Comparison of ENCODE assay signal across 8 mouse cellular contexts in genomic region chr10:98781888-98782351, GRCm38 (mm10).
A peak's percentile ranks its signal among the peaks of the same experiment; 100 is the strongest.
DNase-seq lines count a peak whose midpoint lies in the region; ATAC-seq lines count a peak whose summit lies in the region.
"Had no signal": no experiment of that assay in that cellular context is flagged by ENCODE, and none has a peak within 500 bp of the region (broad histone marks: within the 10 kb centered on the region; RNA-seq: fewer than 3 reads in every experiment).

No protein-coding gene starts in this region.

- no peaks in the 10 kb centered on the region for H3K27me3 ChIP-seq in midbrain, embryonic 11.5 days (ENCODE audit: control insufficient read depth, insufficient read depth, low read length)
- no peaks in the 10 kb centered on the region for H3K27me3 ChIP-seq in midbrain, embryonic 14.5 days (ENCODE audit: control insufficient read depth, insufficient read depth, low read length)
- H3K27me3 ChIP-seq in splenic B cell, adult 2 months (ENCODE audit: control insufficient read depth, insufficient read depth, low read length, poor library complexity, severe bottlenecking): no peaks in the 10 kb centered on the region

- H3K4me1 ChIP-seq in midbrain, embryonic 11.5 days (ENCODE audit: control insufficient read depth, insufficient read depth, low read length): no peaks in the 10 kb centered on the region
- no peaks in the 10 kb centered on the region for H3K4me1 ChIP-seq in midbrain, embryonic 14.5 days (ENCODE audit: control insufficient read depth, insufficient read depth, low read length)

- ATAC-seq in midbrain, embryonic 11.5 days (ENCODE audit: low FRiP score): peak; percentile 62; the same call in 1 of the 2 replicates
- no peak for ATAC-seq in midbrain, embryonic 14.5 days (ENCODE audit: low FRiP score, low TSS enrichment)
- peak; percentile 86 for ATAC-seq in common myeloid progenitor, adult 5-6 weeks (replicated peaks; ENCODE audit: low read depth, poor library complexity, severe bottlenecking)
- peak; percentile 89 to 94 for ATAC-seq in hematopoietic stem cell, adult 5-6 weeks (replicated peaks in 1 of 2; ENCODE audit: insufficient read depth in 1 of 2, low FRiP score in 2 of 2, low TSS enrichment in 1 of 2, low read depth in 1 of 2, poor library complexity in 2 of 2, severe bottlenecking in 2 of 2)

- H3K36me3 ChIP-seq in midbrain, embryonic 11.5 days (ENCODE audit: control insufficient read depth, insufficient read depth, low read length): no peaks in the 10 kb centered on the region
- no peaks in the 10 kb centered on the region for H3K36me3 ChIP-seq in midbrain, embryonic 14.5 days (ENCODE audit: control insufficient read depth, insufficient read depth, low read length)
- no peaks in the 10 kb centered on the region for H3K36me3 ChIP-seq in splenic B cell, adult 2 months (ENCODE audit: control insufficient read depth, insufficient read depth, low read length, poor library complexity, severe bottlenecking)

- no peak for DNase-seq in midbrain, embryonic 11.5 days (ENCODE audit: low spot score, missing footprints)
- DNase-seq in midbrain, embryonic 14.5 days: no peak
- peak; percentile 41 for DNase-seq in splenic B cell, adult 2 months (ENCODE audit: low read depth, low spot score)
- no peak for DNase-seq in gastrocnemius, postnatal 25 days
- no peak for DNase-seq in layer of hippocampus, adult 11-12 months (ENCODE audit: low spot score)
- DNase-seq: spleen, adult 18-20 months had no signal

- 24% methylated on average over 3 of the region's 3 CpGs for WGBS in midbrain, embryonic 11.5 days
- WGBS in midbrain, embryonic 14.5 days: 13% methylated on average over 3 of the region's 3 CpGs

- no peak overlapping the region for H3K4me2 ChIP-seq in midbrain, embryonic 11.5 days
- H3K4me2 ChIP-seq in midbrain, embryonic 14.5 days (ENCODE audit: low read length): no peak overlapping the region

- H3K9me3 ChIP-seq in midbrain, embryonic 11.5 days (ENCODE audit: control insufficient read depth, low read length): no peaks in the 10 kb centered on the region
- H3K9me3 ChIP-seq in midbrain, embryonic 14.5 days (ENCODE audit: control insufficient read depth, low read length): no peaks in the 10 kb centered on the region

- no peak overlapping the region for H3K9ac ChIP-seq in midbrain, embryonic 11.5 days (ENCODE audit: low read length)
- no peak overlapping the region for H3K9ac ChIP-seq in midbrain, embryonic 14.5 days (replicated peaks; ENCODE audit: low read length)

- H3K4me3 ChIP-seq in midbrain, embryonic 11.5 days (ENCODE audit: low read depth, low read length): no peak overlapping the region
- H3K4me3 ChIP-seq in midbrain, embryonic 14.5 days (replicated peaks; ENCODE audit: low read depth, low read length): no peak overlapping the region

- no peak overlapping the region for H3K27ac ChIP-seq in midbrain, embryonic 11.5 days (ENCODE audit: low read depth, low read length)
- no peak overlapping the region for H3K27ac ChIP-seq in midbrain, embryonic 14.5 days (replicated peaks; ENCODE audit: low read depth, low read length)
